In the genomic region with DNA sequence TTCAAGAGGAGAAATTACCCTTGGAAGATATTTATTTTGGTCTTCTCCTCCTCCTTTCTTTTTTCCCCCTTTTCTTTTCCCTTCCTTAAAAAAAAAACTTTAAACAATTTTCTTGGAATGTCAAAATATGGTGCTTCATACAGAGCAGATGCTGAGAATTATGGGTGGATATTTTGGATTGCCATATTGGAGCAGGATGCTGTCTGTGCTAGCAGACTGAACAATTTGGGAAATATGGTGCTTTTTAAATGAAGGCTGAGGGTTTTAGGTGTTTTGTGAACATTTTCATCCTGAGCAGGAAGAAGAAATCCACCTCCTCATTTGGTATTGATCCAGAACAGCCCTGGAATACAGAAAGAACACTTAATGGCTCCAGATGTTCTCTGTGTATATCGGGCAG, we compare ENCODE assay signal across 31 mouse cellular contexts. TPM values are rescaled to one million over a fixed set of nuclear protein-coding genes. Genes with fewer than 3 reads are reported as not detected.
"Had no signal": no experiment of that assay in that cellular context is flagged by ENCODE, and none has a peak within 500 bp of the region (broad histone marks: within the 10 kb centered on the region; RNA-seq: fewer than 3 reads in every experiment).

No protein-coding gene starts in this region.

- H3K4me2 ChIP-seq: heart, embryonic 11.5 days; heart, embryonic 13.5 days; heart, embryonic 15.5 days; hindbrain, embryonic 12.5 days; hindbrain, embryonic 14.5 days; intestine, embryonic 15.5 days; limb, embryonic 12.5 days; liver, embryonic 11.5 days; liver, embryonic 13.5 days; liver, embryonic 15.5 days had no signal

- DNase-seq: gastrocnemius, adult 2 months; gastrocnemius, postnatal 10 days; gastrocnemius, postnatal 25 days; heart, adult 2 months; heart, postnatal 4 days; kidney, adult 18-20 months; kidney, adult 8-10 months; kidney, postnatal 10 days; kidney, postnatal 25 days; kidney, postnatal 4 days; layer of hippocampus, adult 9-11 months; liver; liver, embryonic 13.5 days had no signal

- H3K4me1 ChIP-seq: heart, embryonic 13.5 days; heart, embryonic 15.5 days; hindbrain, embryonic 12.5 days; limb, embryonic 12.5 days; liver, embryonic 13.5 days; liver, embryonic 15.5 days had no signal

- H3K36me3 ChIP-seq: heart, embryonic 13.5 days; heart, embryonic 15.5 days; hindbrain, embryonic 10.5 days; hindbrain, embryonic 12.5 days; intestine, embryonic 15.5 days; limb, embryonic 10.5 days; limb, embryonic 12.5 days; liver, embryonic 13.5 days; liver, embryonic 15.5 days had no signal

- H3K9ac ChIP-seq: heart, embryonic 13.5 days; heart, embryonic 15.5 days; hindbrain, embryonic 12.5 days; hindbrain, embryonic 14.5 days; intestine, embryonic 15.5 days; limb, embryonic 12.5 days; liver, embryonic 13.5 days; liver, embryonic 15.5 days had no signal

- H3K4me3 ChIP-seq: gastrocnemius, adult 2 months; heart, adult 2 months; heart, embryonic 13.5 days; heart, embryonic 15.5 days; hindbrain, embryonic 10.5 days; hindbrain, embryonic 12.5 days; intestine, embryonic 15.5 days; left cerebral cortex, adult 2 months; limb, embryonic 10.5 days; limb, embryonic 12.5 days; liver, embryonic 13.5 days; liver, embryonic 15.5 days had no signal

- H3K27me3 ChIP-seq: heart, embryonic 13.5 days; heart, embryonic 15.5 days; hindbrain, embryonic 12.5 days; intestine, embryonic 15.5 days; limb, embryonic 12.5 days; liver, embryonic 13.5 days; liver, embryonic 15.5 days had no signal

- H3K27ac ChIP-seq: gastrocnemius, adult 2 months; heart, adult 2 months; heart, embryonic 13.5 days; heart, embryonic 15.5 days; hindbrain, embryonic 10.5 days; hindbrain, embryonic 12.5 days; hindbrain, embryonic 14.5 days; intestine, embryonic 15.5 days; left cerebral cortex, adult 2 months; limb, embryonic 10.5 days; limb, embryonic 12.5 days; liver, embryonic 13.5 days; liver, embryonic 15.5 days had no signal

- ATAC-seq: hindbrain, embryonic 16.5 days; inflammation-experienced regulatory T-cells, adult 6 months; intestine, embryonic 15.5 days; intestine, postnatal 0 days had no signal

- H3K9me3 ChIP-seq: heart, embryonic 13.5 days; heart, embryonic 15.5 days; hindbrain, embryonic 10.5 days; hindbrain, embryonic 12.5 days; intestine, embryonic 15.5 days; limb, embryonic 10.5 days; limb, embryonic 12.5 days; liver, embryonic 13.5 days; liver, embryonic 15.5 days had no signal

RNA-seq across cellular contexts. Expression of gene Tnr, which starts 41.6 kb away (rescaled TPM):
- total RNA-seq: gastrocnemius, adult 2 months; granulocyte monocyte progenitor cell, adult 5-6 weeks had no signal
- polyA plus RNA-seq: heart, embryonic 13.5 days; kidney, embryonic 14.5 days; kidney, embryonic 16.5 days; limb, embryonic 10.5 days; limb, embryonic 12.5 days had no signal
